11 mouse cellular contexts compared by ENCODE assay signal in the genomic region with DNA sequence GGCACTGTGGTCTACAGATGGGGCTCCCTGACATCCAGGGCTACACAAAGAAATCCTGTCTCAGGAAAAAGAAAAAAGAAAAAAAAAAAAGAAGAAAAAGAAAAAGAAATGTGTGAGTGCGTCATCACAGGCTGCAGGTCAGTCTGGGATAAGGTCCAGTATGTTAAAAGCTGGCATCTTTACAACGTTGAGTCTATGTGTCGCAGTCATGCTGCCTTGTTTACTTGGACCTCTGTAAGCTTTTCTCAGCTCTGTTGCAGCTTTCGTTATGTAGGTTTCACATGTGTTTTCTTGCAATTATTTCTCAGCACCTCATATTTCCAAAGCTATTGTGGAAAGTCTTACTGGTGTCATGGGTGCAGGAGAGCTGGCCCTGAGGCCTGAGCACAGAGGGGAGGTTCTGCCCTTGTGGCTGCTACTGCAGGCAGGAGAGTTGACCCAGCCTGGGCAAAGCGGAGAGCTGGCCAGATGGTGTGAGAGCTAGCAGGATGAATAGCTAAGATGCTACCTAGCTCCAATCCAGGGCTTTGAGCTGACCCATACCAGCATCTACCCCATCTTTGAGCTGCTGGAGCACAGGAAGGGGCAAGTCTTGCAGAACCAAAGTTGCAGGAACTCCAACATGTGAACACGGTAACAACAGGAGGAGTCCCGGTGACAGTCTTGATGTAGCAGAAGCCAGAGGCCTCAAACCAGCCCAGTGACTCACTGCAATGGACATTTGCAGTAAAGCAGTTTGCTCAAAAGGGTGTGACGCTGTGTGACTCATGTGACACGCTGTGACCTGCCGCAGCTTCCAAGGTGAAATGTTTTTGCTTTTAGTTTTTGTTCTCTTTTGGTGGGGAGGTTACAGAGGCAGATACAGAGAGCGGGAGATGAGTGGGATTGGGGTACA.
DNase-seq lines count a peak whose midpoint lies in the region; ATAC-seq lines count a peak whose summit lies in the region.
"Had no signal": no experiment of that assay in that cellular context is flagged by ENCODE, and none has a peak within 500 bp of the region (broad histone marks: within the 10 kb centered on the region; RNA-seq: fewer than 3 reads in every experiment).

No protein-coding gene starts in this region.

- H3K4me2 ChIP-seq in hindbrain, embryonic 16.5 days (ENCODE audit: low read length) = no peak overlapping the region

- H3K9me3 ChIP-seq in hindbrain, embryonic 16.5 days (ENCODE audit: control insufficient read depth, low read length) = no peaks in the 10 kb centered on the region
- H3K9me3 ChIP-seq: megakaryocyte, embryonic 14.5 days had no signal

- ATAC-seq in activated CD4-positive, CD25-positive, alpha-beta regulatory T cell, adult 4 months = peak; percentile 30
- ATAC-seq in hindbrain, embryonic 16.5 days = no peak

- no peak overlapping the region for H3K27ac ChIP-seq in hindbrain, embryonic 16.5 days (ENCODE audit: low read depth, low read length)

- H3K36me3 ChIP-seq in hindbrain, embryonic 16.5 days (ENCODE audit: control insufficient read depth, insufficient read depth, low read length) = no peaks in the 10 kb centered on the region

- H3K27me3 ChIP-seq in hindbrain, embryonic 16.5 days (replicated peaks; ENCODE audit: control insufficient read depth, insufficient read depth, low read length) = no peaks in the 10 kb centered on the region
- H3K27me3 ChIP-seq: megakaryocyte, embryonic 14.5 days had no signal

- H3K4me3 ChIP-seq in hindbrain, embryonic 16.5 days (ENCODE audit: low read length) = no peak overlapping the region
- H3K4me3 ChIP-seq: megakaryocyte, embryonic 14.5 days had no signal

- intact Hi-C loops in heart, postnatal 25 days (cut with DNase I) = no loop called here

- WGBS in large intestine, adult 2 months = 50% methylated on average over 11 of the region's 11 CpGs
- WGBS in hindbrain, embryonic 16.5 days = 84% methylated on average over 11 of the region's 11 CpGs

- no peak overlapping the region for H3K9ac ChIP-seq in hindbrain, embryonic 16.5 days (ENCODE audit: low read depth, low read length)

- peak; percentile 88 for DNase-seq in heart, adult 11 months
- no peak for DNase-seq in heart, postnatal 25 days (ENCODE audit: low spot score)
- peak; percentile 89 for DNase-seq in 3T3-L1 (ENCODE audit: low read depth, low spot score)
- peak; percentile 53 for DNase-seq in large intestine, adult 2 months (ENCODE audit: low read depth, low spot score)
- DNase-seq in ovary, postnatal 10 days (ENCODE audit: low spot score) = no peak
- DNase-seq in spleen, adult 18-20 months = no peak
- DNase-seq: layer of hippocampus, adult 9-11 months; right cerebral cortex, adult 18-20 months had no signal

- H3K4me1 ChIP-seq in hindbrain, embryonic 16.5 days (ENCODE audit: control insufficient read depth, insufficient read depth, low read depth, low read length) = peaks cover 3% of the 10 kb centered on the region; the same call in 1 of the 2 replicates

Comparison
In these comparisons a context has a peak if more than half of its experiments do, and no peak if none do; other contexts are left out.
1. DNase-seq: peak in heart, adult 11 months (single experiment), 3T3-L1 (single experiment) and large intestine, adult 2 months (single experiment); none in heart, postnatal 25 days (single experiment), ovary, postnatal 10 days (single experiment) and spleen, adult 18-20 months (0 of 2).